ENCODE assay signal across 13 mouse cellular contexts in the genomic region with DNA sequence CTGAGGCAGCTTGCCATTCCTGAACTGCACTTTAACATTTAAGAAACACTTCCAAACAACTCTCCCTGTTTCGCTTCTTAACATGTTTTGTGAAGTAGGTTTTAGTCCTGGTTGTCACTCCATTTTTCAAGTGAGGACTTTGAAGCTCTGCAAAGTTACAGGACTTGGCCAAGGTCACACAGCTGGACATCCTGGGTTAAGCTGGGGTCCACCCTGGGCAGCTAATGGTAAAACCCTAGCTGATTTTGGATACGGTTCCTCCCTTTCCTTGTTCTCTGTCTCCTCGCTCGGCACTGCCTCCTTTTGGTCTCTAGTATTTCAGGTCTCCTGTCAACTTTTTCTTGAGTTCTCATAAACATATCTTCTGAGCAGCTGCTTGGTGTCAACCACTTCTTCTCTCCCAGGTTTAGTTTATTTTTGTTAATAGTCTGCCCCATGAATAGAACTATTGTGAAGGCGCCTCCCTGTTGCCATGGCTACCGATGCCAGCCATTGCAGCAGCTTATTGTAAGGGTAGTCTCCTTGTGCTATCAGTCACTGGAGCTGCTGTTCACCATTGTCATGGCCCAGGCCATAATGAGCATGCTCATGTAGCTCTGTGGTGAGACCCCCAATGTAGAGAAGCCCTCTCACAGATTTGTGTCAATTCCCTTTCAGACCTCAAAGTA.
A peak's percentile ranks its signal among the peaks of the same experiment; 100 is the strongest.
DNase-seq lines count a peak whose midpoint lies in the region; ATAC-seq and TF ChIP-seq lines count a peak whose summit lies in the region.
"Had no signal": no experiment of that assay in that cellular context is flagged by ENCODE, and none has a peak within 500 bp of the region (broad histone marks: within the 10 kb centered on the region; RNA-seq: fewer than 3 reads in every experiment).

No protein-coding gene starts in this region.

- no peak for TF ChIP-seq CTCF in lung, embryonic 14.5 days (IDR thresholded peaks at IDR 0.05; ENCODE audit: low read depth)

- WGBS in lung, embryonic 14.5 days, result 60% methylated on average over 6 of the region's 6 CpGs
- 63% methylated on average over 6 of the region's 6 CpGs for WGBS in forebrain, embryonic 11.5 days

- H3K9ac ChIP-seq in lung, embryonic 14.5 days, result no peak overlapping the region
- H3K9ac ChIP-seq in forebrain, embryonic 11.5 days (ENCODE audit: low read length), result no peak overlapping the region
- H3K9ac ChIP-seq: heart, embryonic 12.5 days; stomach, embryonic 15.5 days had no signal

- H3K9me3 ChIP-seq in lung, embryonic 14.5 days (ENCODE audit: low read depth, low read length), result no peaks in the 10 kb centered on the region
- no peaks in the 10 kb centered on the region for H3K9me3 ChIP-seq in forebrain, embryonic 11.5 days (ENCODE audit: control insufficient read depth, low read length)
- H3K9me3 ChIP-seq: heart, embryonic 12.5 days; stomach, embryonic 15.5 days had no signal

- H3K4me2 ChIP-seq in lung, embryonic 14.5 days, result no peak overlapping the region
- no peak overlapping the region for H3K4me2 ChIP-seq in forebrain, embryonic 11.5 days (ENCODE audit: low read depth, low read length, severe bottlenecking)
- H3K4me2 ChIP-seq: heart, embryonic 12.5 days; liver, embryonic 11.5 days; stomach, embryonic 15.5 days had no signal

- ATAC-seq in lung, embryonic 14.5 days (ENCODE audit: insufficient read depth), result no peak
- peak; percentile 88 for ATAC-seq in forebrain, embryonic 11.5 days (replicated peaks; ENCODE audit: low FRiP score)

- H3K36me3 ChIP-seq in lung, embryonic 14.5 days (ENCODE audit: insufficient read depth), result no peaks in the 10 kb centered on the region
- no peaks in the 10 kb centered on the region for H3K36me3 ChIP-seq in forebrain, embryonic 11.5 days (ENCODE audit: control insufficient read depth, insufficient read depth, low read length)
- H3K36me3 ChIP-seq: heart, embryonic 12.5 days; stomach, embryonic 15.5 days had no signal

- DNase-seq in lung, embryonic 14.5 days, result peak; percentile 18
- DNase-seq in lung, postnatal 25 days (ENCODE audit: low spot score), result no peak
- peak; percentile 65 for DNase-seq in forebrain, embryonic 11.5 days (ENCODE audit: low spot score)
- DNase-seq in left cerebral cortex, postnatal 10 days (ENCODE audit: extremely low spot score in 1 of 2, low spot score in 2 of 2), result peak; percentile 7 to 28
- peak; percentile 12 for DNase-seq in right cerebral cortex, postnatal 25 days
- DNase-seq in kidney, postnatal 10 days, result no peak
- no peak for DNase-seq in kidney, adult 8-10 months
- DNase-seq in layer of hippocampus, adult 9-10 months (ENCODE audit: low spot score), result no peak
- DNase-seq: adrenal gland, postnatal 36 days; cerebellum, postnatal 25 days had no signal

- intact Hi-C loops in left cerebral cortex, postnatal 10 days (cut with DNase I), result no loop called here

- H3K27ac ChIP-seq in lung, embryonic 14.5 days (ENCODE audit: low read depth), result no peak overlapping the region
- no peak overlapping the region for H3K27ac ChIP-seq in forebrain, embryonic 11.5 days (ENCODE audit: low read depth, low read length)
- H3K27ac ChIP-seq: stomach, embryonic 15.5 days had no signal

- no peaks in the 10 kb centered on the region for H3K27me3 ChIP-seq in lung, embryonic 14.5 days (ENCODE audit: insufficient read depth, low read length)
- no peaks in the 10 kb centered on the region for H3K27me3 ChIP-seq in forebrain, embryonic 11.5 days (ENCODE audit: control insufficient read depth, insufficient read depth, low read length)
- H3K27me3 ChIP-seq: heart, embryonic 12.5 days; stomach, embryonic 15.5 days had no signal

- no peaks in the 10 kb centered on the region for H3K4me1 ChIP-seq in lung, embryonic 14.5 days (ENCODE audit: insufficient read depth)
- peaks cover 4% of the 10 kb centered on the region; the same call in 1 of the 2 replicates for H3K4me1 ChIP-seq in forebrain, embryonic 11.5 days (replicated peaks; ENCODE audit: control insufficient read depth, insufficient read depth, low read length)
- H3K4me1 ChIP-seq: heart, embryonic 12.5 days; stomach, embryonic 15.5 days had no signal

- H3K4me3 ChIP-seq in lung, embryonic 14.5 days (ENCODE audit: low read depth, low read length), result no peak overlapping the region
- no peak overlapping the region for H3K4me3 ChIP-seq in forebrain, embryonic 11.5 days (ENCODE audit: low read depth, low read length)
- H3K4me3 ChIP-seq: heart, embryonic 12.5 days; stomach, embryonic 15.5 days had no signal

Comparison
In these comparisons a context has a peak if more than half of its experiments do, and no peak if none do; other contexts are left out.
1. DNase-seq: peak in lung, embryonic 14.5 days (single experiment), forebrain, embryonic 11.5 days (single experiment), left cerebral cortex, postnatal 10 days (2 of 2) and right cerebral cortex, postnatal 25 days (single experiment); none in lung, postnatal 25 days (single experiment), kidney, postnatal 10 days (single experiment), kidney, adult 8-10 months (0 of 2) and layer of hippocampus, adult 9-10 months (single experiment).